Mouse (Mus musculus) myocyte (in vitro differentiated cells): ENCODE results near the gene Grk3.

Experiments
- CEBPB ChIP-seq: IDR thresholded peaks from 2 replicates; pipeline ENCODE4 v1.6.1; 2011; ENCODE audit warnings: mild to moderate bottlenecking, moderate library complexity; ENCODE audit not compliant: poor library complexity, insufficient read depth, severe bottlenecking
- MYOD1 ChIP-seq, 3 experiments: IDR thresholded peaks; one replicate each; pipeline ENCODE4 v1.6.1; 2011; ENCODE audit warnings: control low read depth in 2 of 3, low read depth in 2 of 3, mild to moderate bottlenecking in 2 of 3, moderate library complexity in 1 of 3; ENCODE audit not compliant: insufficient read length in 2 of 3, control insufficient read depth in 1 of 3
- POLR2A ChIP-seq: IDR thresholded peaks from one replicate; pipeline ENCODE4 v1.6.1; 2011; ENCODE audit warnings: low read depth, mild to moderate bottlenecking, control low read depth, moderate library complexity; ENCODE audit not compliant: insufficient read length
- POLR2AphosphoS2 ChIP-seq: IDR thresholded peaks from one replicate; pipeline ENCODE4 v1.6.1; 2011; ENCODE audit warnings: low read depth, control low read depth; ENCODE audit not compliant: insufficient read length
- SRF ChIP-seq: IDR thresholded peaks from one replicate; pipeline ENCODE4 v1.6.1; 2011; ENCODE audit warnings: low read depth; ENCODE audit not compliant: control insufficient read depth, insufficient read length
- USF1 ChIP-seq: IDR thresholded peaks from one replicate; pipeline ENCODE4 v1.6.1; 2011; ENCODE audit warnings: low read depth, mild to moderate bottlenecking, control low read depth, moderate library complexity

- TF ChIP-seq POLR2A = no peak
- no peak for TF ChIP-seq MYOD1 (IDR thresholded peaks at IDR 0.05; ENCODE audit: control insufficient read depth in 1 of 3, insufficient read length in 2 of 3, low read depth in 2 of 3)
- TF ChIP-seq SRF = no peak
- TF ChIP-seq CEBPB = no peak
- TF ChIP-seq USF1 = no peak
- TF ChIP-seq POLR2AphosphoS2 = no peak
Measured at GRCm38 (mm10) chr5:112864719-112865367, 150.7 kb downstream of the Grk3 start.
